Mouse (Mus musculus) stomach, postnatal 0 days (tissue): ENCODE data around the gene Lrrk1. TPM values are rescaled to one million over a fixed set of nuclear protein-coding genes. Genes with fewer than 3 reads are reported as not detected.

ENCODE experiments used
- ATAC-seq: fragments of 200-750 bp; cut with Nextera tagmentation; 2 replicates; pipeline ENCODE4 v1.8.0; 2017; ENCODE audit not compliant: low FRiP score, low TSS enrichment
- DNase-seq: peaks from one replicate; pipeline ENCODE4 v3.0.0-alpha.2; 2016; ENCODE audit warnings: low spot score
- H3K27ac ChIP-seq: fragments of 300-500 bp; sonication (generic); replicated peaks from 2 replicates; pipeline ENCODE4 v1.5.1; 2014; ENCODE audit warnings: mild to moderate bottlenecking, control low read depth
- H3K27me3 ChIP-seq: fragments of 300-500 bp; sonication (generic); 2 replicates; pipeline ENCODE4 v1.6.1; 2014; ENCODE audit warnings: low read length; ENCODE audit not compliant: control insufficient read depth, insufficient read depth
- H3K36me3 ChIP-seq: fragments of 300-500 bp; sonication (generic); 2 replicates; pipeline ENCODE4 v1.6.1; 2014; ENCODE audit warnings: low read length, mixed read lengths; ENCODE audit not compliant: control insufficient read depth, insufficient read depth
- H3K4me1 ChIP-seq: fragments of 300-500 bp; sonication (generic); replicated peaks from 2 replicates; pipeline ENCODE4 v1.6.1; 2014; ENCODE audit warnings: antibody characterized with exemption; ENCODE audit not compliant: control insufficient read depth, insufficient read depth
- H3K4me2 ChIP-seq: fragments of 300-500 bp; sonication (generic); replicated peaks from 2 replicates; pipeline ENCODE4 v1.6.1; 2014; ENCODE audit warnings: low read depth, mild to moderate bottlenecking, control low read depth, moderate library complexity
- H3K4me3 ChIP-seq: fragments of 300-500 bp; sonication (generic); 2 replicates; pipeline ENCODE4 v1.5.1; 2014; ENCODE audit warnings: low read depth, low read length, control low read depth
- H3K9ac ChIP-seq: fragments of 300-500 bp; sonication (generic); 2 replicates; pipeline ENCODE4 v1.6.1; 2014; ENCODE audit warnings: mild to moderate bottlenecking, low read length, control low read depth, mixed read lengths
- H3K9me3 ChIP-seq: fragments of 300-500 bp; sonication (generic); 2 replicates; pipeline ENCODE4 v1.6.1; 2016; ENCODE audit warnings: low read length; ENCODE audit not compliant: control insufficient read depth
- CTCF ChIP-seq: IDR thresholded peaks from 2 replicates; pipeline ENCODE4 v1.5.1; 2016; ENCODE audit warnings: antibody characterized with exemption, low read depth, mild to moderate bottlenecking, moderate library complexity
- EP300 ChIP-seq: optimal IDR thresholded peaks from 2 replicates; pipeline ENCODE3; 2016; ENCODE audit warnings: antibody characterized with exemption
- WGBS: fragments of 180-500 bp; shearing (Covaris S2); extraction: QIAGEN DNeasy Blood & Tissue Kit; methylation state at CpG from one replicate; pipeline ENCODE4 v1.1.7; 2014; 5-methylcytosine and 5-hydroxymethylcytosine counted together
- polyA plus RNA-seq: library from polyadenylated mRNA; unstranded; fragments of >200 nt; fragmentation: Nextera tagmentation; extraction: Ambion mirVana; gene quantifications from 2 replicates; pipeline ENCODE4 v1.2.1, GENCODE M21; 2015

The Lrrk1 gene
- polyA plus RNA-seq, 1 experiment from 2014 or later, result 9.2 TPM

DNA sequence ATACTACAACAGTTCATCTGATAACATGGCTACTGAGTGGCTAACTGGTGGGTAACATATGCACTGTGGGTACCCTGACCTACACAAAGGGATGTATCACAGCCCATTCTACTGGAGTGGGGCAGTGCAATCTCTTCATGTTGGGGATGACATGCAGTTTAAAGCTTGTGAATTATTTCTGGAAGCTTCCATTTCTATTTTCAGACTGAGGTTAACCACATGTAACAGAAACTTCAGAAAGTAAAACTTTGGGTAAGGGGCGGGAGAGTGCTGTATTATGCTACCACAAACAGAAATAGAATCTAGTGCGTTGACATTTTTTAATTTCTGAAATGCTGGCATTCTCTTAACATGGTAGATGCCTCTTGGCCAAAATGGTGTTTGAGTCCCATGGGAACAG is 178.2 kb downstream of the Lrrk1 start:
- H3K9me3 ChIP-seq, result no peaks in the 10 kb centered on the region; the same call in 1 of the 2 replicates
- 84% methylated on average over 2 of the region's 2 CpGs for WGBS
- H3K9ac ChIP-seq, result no peak overlapping the region
- no peak overlapping the region for H3K4me3 ChIP-seq
- H3K36me3 ChIP-seq, result no peaks in the 10 kb centered on the region
- no peak overlapping the region for H3K4me2 ChIP-seq
- H3K27me3 ChIP-seq, result no peaks in the 10 kb centered on the region
- TF ChIP-seq CTCF, result no peak
- TF ChIP-seq EP300, result no peak
- H3K4me1 ChIP-seq, result no peaks in the 10 kb centered on the region
- no peak for ATAC-seq
- H3K27ac ChIP-seq, result no peak overlapping the region
- no peak for DNase-seq

GRCm38 (mm10) chr7:66201657-66202056 is 186.5 kb downstream of the Lrrk1 start:
- H3K36me3 ChIP-seq, result no peaks in the 10 kb centered on the region
- no peak overlapping the region for H3K4me2 ChIP-seq
- no peak overlapping the region for H3K4me3 ChIP-seq
- H3K4me1 ChIP-seq, result no peaks in the 10 kb centered on the region
- DNase-seq (no peak), ATAC-seq (no peak)
- no peaks in the 10 kb centered on the region for H3K9me3 ChIP-seq
- no peak for TF ChIP-seq EP300
- TF ChIP-seq CTCF, result no peak
- no peak overlapping the region for H3K27ac ChIP-seq
- 74% methylated on average over 2 of the region's 2 CpGs for WGBS
- H3K9ac ChIP-seq, result no peak overlapping the region
- no peaks in the 10 kb centered on the region for H3K27me3 ChIP-seq

DNA sequence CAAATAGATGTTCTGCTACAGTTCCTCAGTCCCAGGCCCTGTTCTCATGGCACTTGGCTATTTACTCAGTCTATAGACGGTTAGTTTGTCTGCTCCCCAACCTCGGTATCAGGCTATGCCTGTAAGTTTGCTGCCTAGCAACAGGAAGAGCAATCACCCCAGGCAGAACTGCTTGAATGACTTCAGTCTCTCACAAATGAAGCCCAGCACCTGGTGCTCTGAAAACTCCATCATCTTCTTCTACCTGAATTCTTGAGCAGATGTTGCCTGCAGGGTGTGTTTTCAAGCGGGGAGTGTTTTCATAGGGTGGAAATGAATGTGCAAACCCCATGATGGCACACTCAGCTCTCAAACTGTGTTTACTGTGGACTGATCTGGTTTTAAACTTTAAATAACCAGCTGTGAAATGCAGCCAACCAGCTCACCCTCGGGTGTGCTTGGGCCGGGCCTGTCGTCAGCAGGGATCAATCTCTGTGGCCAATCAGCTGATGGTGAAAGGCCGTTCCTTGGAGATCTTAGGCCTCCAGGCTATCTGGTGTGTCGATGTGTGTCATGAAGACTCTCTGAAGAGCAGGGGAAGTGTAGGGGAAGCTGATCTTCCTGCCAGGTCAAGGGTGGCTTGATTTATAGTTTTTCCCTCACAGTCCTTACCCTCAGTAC is 187.2 kb downstream of the Lrrk1 start:
- no peaks in the 10 kb centered on the region for H3K9me3 ChIP-seq
- WGBS, result 27% methylated on average over 8 of the region's 8 CpGs
- no peak overlapping the region for H3K9ac ChIP-seq
- ATAC-seq (peak; percentile 45; the same call in 1 of the 2 replicates), DNase-seq (no peak)
- no peak overlapping the region for H3K4me2 ChIP-seq
- no peak overlapping the region for H3K27ac ChIP-seq
- H3K4me3 ChIP-seq, result no peak overlapping the region
- H3K36me3 ChIP-seq, result no peaks in the 10 kb centered on the region
- H3K4me1 ChIP-seq, result no peaks in the 10 kb centered on the region
- H3K27me3 ChIP-seq, result no peaks in the 10 kb centered on the region
- TF ChIP-seq CTCF (no peak), EP300 (no peak)

DNA sequence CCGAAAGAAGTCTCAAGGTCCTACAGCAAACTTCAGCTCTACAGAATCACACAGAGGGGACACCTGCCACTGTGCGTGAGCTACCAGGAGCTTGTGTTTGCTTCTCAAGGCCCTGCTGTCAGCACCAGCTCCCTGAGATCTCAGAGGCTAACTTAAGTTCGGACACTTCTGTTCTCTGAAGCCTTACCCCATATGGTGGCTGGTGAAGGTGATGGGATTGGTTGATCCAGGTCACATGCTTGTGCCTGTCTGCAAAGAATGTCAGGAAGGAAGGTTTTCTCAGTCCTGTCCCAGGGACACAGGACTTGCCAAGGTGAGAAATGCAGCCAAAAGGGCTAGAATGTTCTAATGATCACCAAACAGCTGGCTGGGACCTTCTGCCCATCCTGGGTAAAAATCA is 187.8 kb downstream of the Lrrk1 start:
- ATAC-seq, result no peak
- Histone ChIP-seq H3K36me3 (no peaks in the 10 kb centered on the region), H3K9me3 (no peaks in the 10 kb centered on the region), H3K27ac (no peak overlapping the region), H3K4me1 (no peaks in the 10 kb centered on the region), H3K4me2 (no peak overlapping the region), H3K9ac (no peak overlapping the region), H3K4me3 (no peak overlapping the region), H3K27me3 (no peaks in the 10 kb centered on the region)
- WGBS, result 76% methylated on average over 3 of the region's 3 CpGs
- no peak for DNase-seq
- TF ChIP-seq EP300, result no peak
- no peak for TF ChIP-seq CTCF

DNA sequence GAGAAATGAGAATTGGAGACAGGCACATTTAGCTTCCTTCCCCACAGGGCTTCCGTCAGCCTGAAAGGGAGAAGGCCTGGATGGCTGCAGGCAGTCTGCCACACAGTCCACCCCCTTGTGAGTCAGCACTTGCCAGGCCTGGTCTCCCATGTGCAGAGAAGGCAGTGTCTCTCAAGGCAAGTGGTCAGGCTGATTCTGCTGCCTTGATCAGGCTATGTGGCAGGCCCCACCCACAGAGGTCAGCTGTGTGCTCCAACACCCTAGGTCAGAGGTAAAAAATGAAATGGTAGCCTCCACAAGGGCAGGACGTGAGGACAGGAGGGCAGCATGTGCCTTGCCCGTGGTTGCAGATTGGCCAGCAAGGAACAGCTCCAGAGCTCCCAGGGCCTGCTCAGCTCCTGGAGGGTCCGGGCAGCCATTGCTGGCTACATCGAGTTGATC is 188.7 kb downstream of the Lrrk1 start:
- Histone ChIP-seq H3K9me3 (no peaks in the 10 kb centered on the region), H3K27me3 (no peaks in the 10 kb centered on the region), H3K4me3 (no peak overlapping the region), H3K9ac (no peak overlapping the region), H3K27ac (no peak overlapping the region), H3K4me1 (no peaks in the 10 kb centered on the region), H3K36me3 (no peaks in the 10 kb centered on the region), H3K4me2 (no peak overlapping the region)
- TF ChIP-seq EP300 (no peak), CTCF (no peak)
- DNase-seq (peak; percentile 32), ATAC-seq (peak; percentile 58)
- WGBS, result 77% methylated on average over 5 of the region's 5 CpGs

- Histone ChIP-seq H3K9ac (no peak overlapping the region), H3K9me3 (no peaks in the 10 kb centered on the region), H3K4me3 (no peak overlapping the region), H3K27me3 (no peaks in the 10 kb centered on the region), H3K4me2 (no peak overlapping the region), H3K27ac (no peak overlapping the region), H3K4me1 (no peaks in the 10 kb centered on the region), H3K36me3 (no peaks in the 10 kb centered on the region)
- TF ChIP-seq CTCF, result no peak
- TF ChIP-seq EP300, result no peak
- no peak for DNase-seq
- ATAC-seq, result no peak
- 76% methylated on average over 10 of the region's 10 CpGs for WGBS
Measured at GRCm38 (mm10) chr7:66198416-66198815, 189.7 kb downstream of the Lrrk1 start.
